Mouse (Mus musculus) cortical plate, adult 2 months (tissue): ENCODE data around the gene St14.

Experiments used
- CTCF ChIP-seq: fragments of 200-500 bp; IDR thresholded peaks from 2 replicates; pipeline ENCODE4 v1.5.1; 2011; ENCODE audit warnings: mild to moderate bottlenecking, control low read depth, low read length; ENCODE audit not compliant: insufficient read depth; ENCODE audit errors: extremely low read depth
- POLR2A ChIP-seq: fragments of 200-500 bp; IDR thresholded peaks from 2 replicates; pipeline ENCODE4 v1.6.1; 2011; ENCODE audit warnings: mild to moderate bottlenecking, low read length, control low read depth; ENCODE audit not compliant: insufficient read depth; ENCODE audit errors: extremely low read depth

DNA sequence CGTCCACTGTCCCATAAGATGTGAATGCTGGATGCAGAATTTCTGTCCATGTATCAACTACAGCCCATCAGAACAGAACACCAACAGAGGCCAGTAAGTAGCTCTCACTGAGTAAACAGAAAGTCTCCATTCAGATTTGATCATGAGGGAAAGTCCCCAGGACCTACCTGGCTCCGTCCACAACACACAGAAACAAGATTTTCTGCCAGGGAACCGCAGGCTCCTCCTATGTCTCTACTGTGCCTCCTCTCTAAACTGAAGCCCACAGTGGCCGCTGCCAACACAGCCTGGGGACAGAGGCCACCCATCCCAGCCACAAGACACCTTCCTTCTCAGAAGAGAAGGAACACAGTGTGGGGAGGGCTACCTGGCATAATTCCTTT is 11.1 kb downstream of the St14 start:
- TF ChIP-seq CTCF (no peak), POLR2A (no peak)
